Mouse (Mus musculus) layer of hippocampus, adult 9-10 months (tissue): Measurements from ENCODE around the gene Gli1.

Experiments used
- DNase-seq: peaks from one replicate; pipeline ENCODE4 v3.0.0; 2022; ENCODE audit warnings: low spot score

The Gli1 gene

GRCm38 (mm10) chr10:127341891-127342639 is at the start of gene Gli1:
Gli1 (minus strand) TSS chr10:127341974.
- no peak for DNase-seq

DNA sequence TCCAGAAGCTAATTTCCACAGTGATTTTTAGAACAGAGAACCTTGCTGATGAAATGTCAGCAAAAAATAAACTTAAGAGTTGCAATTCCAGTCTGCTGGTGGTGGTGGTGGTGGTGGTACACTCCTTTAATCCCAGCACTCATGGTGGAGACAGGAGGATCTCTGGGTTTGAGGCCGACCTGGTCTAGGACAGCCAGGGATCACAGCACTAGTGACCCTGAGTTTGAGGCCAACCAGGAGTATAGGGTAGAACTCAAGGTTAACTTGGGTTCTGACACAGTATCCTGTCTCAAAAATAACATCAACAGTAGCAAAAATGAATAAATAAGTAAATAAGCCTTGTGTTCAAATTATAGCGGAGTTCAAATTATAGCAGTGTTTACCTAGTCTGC is 40.0 kb upstream of the Gli1 start:
- no peak for DNase-seq

GRCm38 (mm10) chr10:127380767-127381742 is 39.3 kb upstream of the Gli1 start:
- peak; percentile 5 for DNase-seq

GRCm38 (mm10) chr10:127380251-127380691 is 38.5 kb upstream of the Gli1 start, which contains the start of gene R3hdm2:
R3hdm2 (plus strand) TSS chr10:127380327.
- DNase-seq, result peak; percentile 63

- no peak for DNase-seq
Measured at GRCm38 (mm10) chr10:127379654-127380053, 37.9 kb upstream of the Gli1 start.

GRCm38 (mm10) chr10:127377700-127378099 is 35.9 kb upstream of the Gli1 start:
- no peak for DNase-seq

DNA sequence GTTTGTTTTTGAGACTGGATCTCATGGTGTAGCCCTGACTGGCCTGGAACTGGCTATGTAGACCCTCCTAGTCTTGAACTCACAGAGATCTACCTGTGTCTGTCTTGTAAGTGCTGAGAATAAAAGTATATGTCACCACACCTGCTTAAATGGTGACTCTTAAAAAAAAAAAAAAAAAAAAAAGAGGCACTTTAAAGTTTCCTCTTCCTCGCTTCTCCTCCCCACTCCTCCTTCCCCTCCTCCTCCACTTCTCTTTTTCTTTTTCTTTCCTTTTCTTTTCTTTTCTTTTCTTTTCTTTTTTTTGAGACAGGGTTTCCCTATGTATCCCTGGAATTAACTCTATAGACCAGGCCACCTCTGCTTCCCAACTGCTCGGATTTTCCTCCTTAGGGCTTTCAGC is 29.2 kb upstream of the Gli1 start:
- DNase-seq, result no peak

GRCm38 (mm10) chr10:127369834-127370820 is 28.4 kb upstream of the Gli1 start, which contains the start of gene Inhbc:
Inhbc (minus strand) TSS chr10:127370431.
- DNase-seq, result no peak

DNA sequence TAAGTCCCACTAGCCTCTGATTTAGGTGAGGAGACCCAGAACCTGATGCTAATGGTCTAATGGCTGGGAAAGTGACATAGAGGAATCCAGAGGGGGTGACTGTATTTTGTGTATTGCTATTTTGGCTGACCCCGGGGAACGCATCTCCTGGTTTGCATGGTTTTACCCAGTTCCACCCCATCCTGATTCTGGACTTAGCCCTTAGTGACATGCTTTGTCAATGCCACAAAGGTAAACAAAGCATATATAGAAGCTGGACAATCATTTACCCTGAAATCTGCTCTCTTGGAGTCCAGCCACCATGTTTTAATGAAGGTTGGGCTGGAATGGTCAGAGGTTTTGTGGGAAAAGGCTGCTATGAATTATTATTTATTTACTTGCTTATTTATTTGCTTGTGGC is 26.5 kb upstream of the Gli1 start:
- no peak for DNase-seq

GRCm38 (mm10) chr10:127367116-127367515 is 25.3 kb upstream of the Gli1 start:
- DNase-seq, result no peak

GRCm38 (mm10) chr10:127360714-127361113 is 18.9 kb upstream of the Gli1 start:
- no peak for DNase-seq

DNA sequence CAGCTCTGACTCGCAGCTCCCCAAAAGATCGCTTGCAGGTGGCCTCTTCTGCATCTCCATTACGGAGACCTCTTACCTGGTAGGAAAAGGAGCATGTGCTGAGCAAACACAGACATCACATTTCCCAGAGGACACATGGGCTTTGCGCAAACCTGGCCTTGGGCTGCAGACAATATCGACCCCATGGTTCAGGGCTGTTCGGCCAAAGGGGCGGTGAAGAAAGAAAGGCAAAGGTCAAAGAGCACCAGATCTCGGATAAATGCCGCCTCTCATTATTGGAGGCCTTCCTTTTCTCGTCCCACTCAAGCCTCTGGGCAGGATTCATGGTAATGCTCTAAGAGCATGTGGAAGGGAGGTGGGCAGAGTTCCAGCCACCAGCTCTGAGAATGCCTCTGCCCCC is 13.6 kb upstream of the Gli1 start:
- DNase-seq, result no peak

- no peak for DNase-seq
Measured at GRCm38 (mm10) chr10:127353909-127354895, 12.4 kb upstream of the Gli1 start, which contains the start of gene Inhbe. Inhbe (minus strand) TSS chr10:127354411.

DNA sequence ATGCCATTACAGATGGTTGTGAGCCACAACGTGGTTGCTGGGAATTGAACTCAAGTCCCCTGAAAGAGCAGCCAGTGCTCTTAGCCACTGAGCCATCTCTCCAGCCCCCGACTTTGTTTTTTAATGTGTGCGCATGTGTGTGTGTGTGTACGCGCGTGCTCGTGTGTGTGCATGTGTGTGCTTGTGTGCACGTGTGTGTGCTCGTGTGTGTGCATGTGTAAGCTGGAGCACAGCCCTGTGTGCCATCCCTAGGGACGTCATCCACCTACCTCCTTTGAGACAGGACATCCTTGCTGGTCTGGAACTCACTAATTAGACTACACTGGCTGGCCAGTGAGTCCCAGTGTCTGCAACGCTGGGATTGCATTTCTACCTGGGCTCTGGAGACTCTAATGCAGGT is 11.0 kb upstream of the Gli1 start:
- DNase-seq, result no peak

GRCm38 (mm10) chr10:127352187-127352586 is 10.4 kb upstream of the Gli1 start:
- no peak for DNase-seq

GRCm38 (mm10) chr10:127351719-127352118 is 9.9 kb upstream of the Gli1 start:
- DNase-seq, result no peak

DNA sequence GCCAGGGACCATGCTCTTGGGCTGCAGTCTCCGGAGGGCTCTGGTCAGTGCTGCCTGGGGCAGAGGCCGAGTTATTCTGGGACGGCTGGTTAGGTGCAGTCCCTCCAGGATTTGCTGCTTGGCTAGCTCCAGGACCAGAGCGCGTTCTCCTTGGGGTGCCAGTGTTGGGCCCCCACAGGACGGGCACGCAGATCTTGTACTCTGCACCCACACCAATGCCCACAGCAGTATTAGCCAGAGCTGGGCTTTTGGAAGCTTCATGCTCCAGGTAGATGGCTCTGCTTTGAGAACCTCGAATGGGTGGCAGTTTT is 9.5 kb upstream of the Gli1 start:
- no peak for DNase-seq

DNA sequence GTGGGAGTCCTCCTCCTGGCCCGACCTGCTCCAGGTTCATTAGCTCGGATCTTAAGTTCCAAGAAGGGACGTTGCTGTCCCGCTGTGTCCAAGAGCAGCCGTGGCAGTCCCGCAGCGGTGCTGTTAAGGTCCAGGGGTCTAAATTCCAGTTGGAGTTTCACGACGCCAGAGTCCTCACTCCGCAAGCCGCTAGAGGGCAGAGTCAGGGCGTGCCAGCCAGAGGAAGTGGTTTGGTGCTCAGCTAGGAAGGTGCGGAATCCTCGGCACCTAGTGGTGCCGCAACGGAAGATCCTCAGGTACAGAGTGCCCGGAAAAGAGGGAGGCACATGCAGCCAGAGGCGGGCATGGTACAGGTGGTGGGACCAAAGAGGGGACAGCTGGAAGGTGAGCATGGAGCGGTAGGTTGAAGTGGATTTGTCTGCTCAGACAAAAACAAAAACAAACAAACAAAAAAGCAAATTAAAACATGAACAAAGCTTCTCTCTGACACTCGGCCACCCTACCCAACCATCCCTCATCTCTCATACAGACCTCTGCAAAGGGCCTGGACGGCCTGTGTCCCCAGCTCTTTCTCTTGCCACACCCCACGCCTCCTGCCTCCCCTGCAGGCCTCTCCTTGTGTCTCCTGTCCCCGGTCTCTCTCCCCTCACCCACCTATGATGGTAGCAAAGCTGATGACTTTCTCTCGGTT is 9.0 kb upstream of the Gli1 start:
- no peak for DNase-seq

GRCm38 (mm10) chr10:127349810-127350209 is 8.0 kb upstream of the Gli1 start:
- DNase-seq, result no peak

DNA sequence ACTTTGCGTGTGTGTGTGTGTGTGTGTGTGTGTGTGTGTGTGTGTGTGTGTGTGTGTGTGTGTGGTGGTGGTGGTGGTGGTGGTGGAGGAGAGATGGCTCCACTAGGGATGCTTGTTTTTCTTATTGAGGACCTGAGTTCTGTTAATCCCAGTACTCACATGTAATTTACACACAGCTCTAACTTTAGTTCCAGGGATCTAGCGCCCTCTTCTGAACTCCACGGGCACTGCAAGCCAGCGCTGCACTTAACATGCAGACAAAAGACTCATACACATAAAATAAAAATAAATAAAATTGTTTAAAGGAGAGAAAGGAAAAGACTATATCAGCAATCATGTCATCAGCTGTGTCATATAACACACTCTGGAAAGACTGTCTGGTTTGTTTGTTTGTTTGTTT is 7.2 kb upstream of the Gli1 start:
- no peak for DNase-seq
